Mouse (Mus musculus) MEL (cell line): ENCODE data around the gene Plxnb3.
"Not testable (repeated sequence)": the region's sequence is repeated elsewhere in the genome, so short reads cannot be mapped to it uniquely, and the experiment has no call there.

ENCODE experiments used
- GATA1 ChIP-seq: IDR thresholded peaks from 2 replicates; pipeline ENCODE4 v1.6.1; 2011; ENCODE audit warnings: low read depth, low read length, improper control_type of control experiment
- MYC ChIP-seq: IDR thresholded peaks from 2 replicates; pipeline ENCODE4 v1.6.1; 2011; ENCODE audit warnings: low read depth, mild to moderate bottlenecking, low read length, improper control_type of control experiment, moderate library complexity
- POLR2A ChIP-seq, 2 experiments: IDR thresholded peaks; 2 replicates each; pipeline ENCODE4 v1.6.1; 2011 to 2012; ENCODE audit warnings: low read length in 2 of 2, mild to moderate bottlenecking in 2 of 2, control low read depth in 1 of 2, improper control_type of control experiment in 1 of 2, low read depth in 1 of 2, moderate library complexity in 1 of 2; ENCODE audit not compliant: control insufficient read depth in 1 of 2, insufficient read depth in 1 of 2, poor library complexity in 1 of 2
- POLR2AphosphoS2 ChIP-seq: IDR thresholded peaks from 2 replicates; pipeline ENCODE4 v1.6.1; 2011; ENCODE audit warnings: low read length, improper control_type of control experiment

- not testable (repeated sequence) for TF ChIP-seq POLR2A (IDR thresholded peaks at IDR 0.05; ENCODE audit: control insufficient read depth in 1 of 2, insufficient read depth in 1 of 2, low read depth in 1 of 2, low read length in 2 of 2, poor library complexity in 1 of 2); MYC; POLR2AphosphoS2; GATA1
Observed at GRCm38 (mm10) chrX:73739841-73740240, 17.0 kb upstream of the Plxnb3 start.
